Mouse (Mus musculus) embryonic facial prominence, embryonic 10.5 days (tissue): ENCODE data around the gene Tubgcp5. TPM values are rescaled to one million over a fixed set of nuclear protein-coding genes. Genes with fewer than 3 reads are reported as not detected.

Experiments used
- DNase-seq: peaks from one replicate; pipeline ENCODE4 v3.0.0-alpha.2; 2017; ENCODE audit warnings: low spot score
- H3K27ac ChIP-seq: fragments of 300-500 bp; sonication (generic); replicated peaks from 2 replicates; pipeline ENCODE4 v1.5.1; 2016; ENCODE audit warnings: mild to moderate bottlenecking
- H3K27me3 ChIP-seq: fragments of 300-500 bp; sonication (generic); replicated peaks from 2 replicates; pipeline ENCODE4 v1.6.1; 2016; ENCODE audit warnings: low read depth, mild to moderate bottlenecking; ENCODE audit not compliant: poor library complexity, severe bottlenecking
- H3K36me3 ChIP-seq: fragments of 300-500 bp; sonication (generic); replicated peaks from 2 replicates; pipeline ENCODE4 v1.6.1; 2016; ENCODE audit warnings: mild to moderate bottlenecking, moderate library complexity
- H3K4me1 ChIP-seq: fragments of 300-500 bp; sonication (generic); 2 replicates; pipeline ENCODE4 v1.6.1; 2016
- H3K4me3 ChIP-seq: fragments of 300-500 bp; sonication (generic); 2 replicates; pipeline ENCODE4 v1.5.1; 2016; ENCODE audit warnings: mild to moderate bottlenecking, moderate library complexity
- H3K9me3 ChIP-seq: fragments of 300-500 bp; sonication (generic); 2 replicates; pipeline ENCODE4 v1.6.1; 2016; ENCODE audit warnings: mild to moderate bottlenecking
- WGBS: fragments of 180-500 bp; shearing (Covaris S2); methylation state at CpG from one replicate; pipeline ENCODE4 v1.1.7; 2016; 5-methylcytosine and 5-hydroxymethylcytosine counted together
- polyA plus RNA-seq: library from polyadenylated mRNA; unstranded; fragments of >200 nt; fragmentation: Nextera tagmentation; extraction: Ambion mirVana; gene quantifications from 2 replicates; pipeline ENCODE4 v1.2.1, GENCODE M21; 2016

Tubgcp5 gene
- polyA plus RNA-seq, 1 experiment from 2014 or later: 32.6 TPM

- Histone ChIP-seq H3K4me1 (no peaks in the 10 kb centered on the region), H3K27ac (no peak overlapping the region), H3K27me3 (no peaks in the 10 kb centered on the region), H3K36me3 (peaks cover 81% of the 10 kb centered on the region), H3K4me3 (no peak overlapping the region), H3K9me3 (no peaks in the 10 kb centered on the region)
- WGBS: 93% methylated on average over 9 of the region's 9 CpGs
- no peak for DNase-seq
Measured at GRCm38 (mm10) chr7:55880882-55881281, 86.9 kb downstream of the Tubgcp5 start.

Other genes with a start within 250 kb of the Tubgcp5 start
- gene Siglech, start 26.0 kb upstream of the Tubgcp5 start, polyA plus RNA-seq: 0.48 and 1.1 TPM in 2 replicates
- 110 and 111 TPM in 2 replicates for gene Cyfip1, start 47.6 kb downstream of the Tubgcp5 start, polyA plus RNA-seq
- 42.8 and 44.9 TPM in 2 replicates for gene Nipa2, start 168.3 kb downstream of the Tubgcp5 start, polyA plus RNA-seq
- 7.4 and 7.5 TPM in 2 replicates for gene Nipa1, start 225.8 kb downstream of the Tubgcp5 start, polyA plus RNA-seq